Mouse (Mus musculus) kidney, embryonic 15.5 days (tissue): ENCODE measurements around the gene Them7. TPM values are rescaled to one million over a fixed set of nuclear protein-coding genes. Genes with fewer than 3 reads are reported as not detected.

ENCODE experiments used
- ATAC-seq: fragments of 200-750 bp; cut with Nextera tagmentation; replicated peaks from 2 replicates; pipeline ENCODE4 v1.8.0; 2017; ENCODE audit warnings: moderate TSS enrichment; ENCODE audit not compliant: low FRiP score
- H3K27ac ChIP-seq: fragments of 300-500 bp; sonication (generic); 2 replicates; pipeline ENCODE4 v1.5.1; 2015; ENCODE audit warnings: mild to moderate bottlenecking, inconsistent platforms
- H3K27me3 ChIP-seq: fragments of 300-500 bp; sonication (generic); 2 replicates; pipeline ENCODE4 v1.6.1; 2015; ENCODE audit warnings: inconsistent platforms
- H3K36me3 ChIP-seq: fragments of 300-500 bp; sonication (generic); 2 replicates; pipeline ENCODE4 v1.6.1; 2015; ENCODE audit warnings: inconsistent platforms
- H3K4me1 ChIP-seq: fragments of 300-500 bp; sonication (generic); 2 replicates; pipeline ENCODE4 v1.6.1; 2015; ENCODE audit warnings: inconsistent platforms
- H3K4me2 ChIP-seq: fragments of 300-500 bp; sonication (generic); 2 replicates; pipeline ENCODE4 v1.6.1; 2015; ENCODE audit warnings: moderate library complexity, mild to moderate bottlenecking, inconsistent platforms
- H3K4me3 ChIP-seq: fragments of 300-500 bp; sonication (generic); replicated peaks from 2 replicates; pipeline ENCODE4 v1.5.1; 2015; ENCODE audit warnings: mild to moderate bottlenecking, inconsistent platforms
- H3K9ac ChIP-seq: fragments of 300-500 bp; sonication (generic); 2 replicates; pipeline ENCODE4 v1.6.1; 2015; ENCODE audit warnings: mild to moderate bottlenecking, inconsistent platforms
- H3K9me3 ChIP-seq: fragments of 300-500 bp; sonication (generic); replicated peaks from 2 replicates; pipeline ENCODE4 v1.6.1; 2016; ENCODE audit warnings: inconsistent platforms
- WGBS: fragments of 180-500 bp; shearing (Covaris S2); methylation state at CpG from one replicate; pipeline ENCODE4 v1.1.7; 2015; ENCODE audit warnings: mixed read lengths; 5-methylcytosine and 5-hydroxymethylcytosine counted together
- polyA plus RNA-seq: library from polyadenylated mRNA; unstranded; fragments of >200 nt; fragmentation: Nextera tagmentation; extraction: Ambion mirVana; gene quantifications from 2 replicates; pipeline ENCODE4 v1.2.1, GENCODE M21; 2015

The Them7 gene
- polyA plus RNA-seq, 1 experiment from 2014 or later = 3.0 TPM

DNA sequence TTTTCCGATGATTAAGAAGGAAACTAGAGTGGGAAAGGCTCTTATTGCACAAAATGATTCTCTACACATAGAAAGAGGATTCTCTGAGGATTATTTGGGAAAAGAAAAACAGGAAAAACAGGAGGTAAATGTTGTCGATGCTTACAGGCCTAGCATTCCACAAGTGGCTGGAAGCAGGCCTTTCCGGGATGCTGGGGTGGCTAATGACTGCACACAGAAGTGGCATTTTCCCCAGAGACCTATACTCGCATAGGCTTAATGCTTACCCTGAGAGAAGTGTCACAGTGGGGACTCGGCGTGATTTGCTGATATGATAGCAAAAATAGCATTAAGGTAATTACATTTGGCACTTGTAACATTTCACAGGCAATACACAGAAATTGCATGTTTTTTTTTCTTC is 124.8 kb downstream of the Them7 start:
- no peak for ATAC-seq
- WGBS = 81% methylated on average over 6 of the region's 6 CpGs
- H3K4me3 ChIP-seq = no peak overlapping the region

DNA sequence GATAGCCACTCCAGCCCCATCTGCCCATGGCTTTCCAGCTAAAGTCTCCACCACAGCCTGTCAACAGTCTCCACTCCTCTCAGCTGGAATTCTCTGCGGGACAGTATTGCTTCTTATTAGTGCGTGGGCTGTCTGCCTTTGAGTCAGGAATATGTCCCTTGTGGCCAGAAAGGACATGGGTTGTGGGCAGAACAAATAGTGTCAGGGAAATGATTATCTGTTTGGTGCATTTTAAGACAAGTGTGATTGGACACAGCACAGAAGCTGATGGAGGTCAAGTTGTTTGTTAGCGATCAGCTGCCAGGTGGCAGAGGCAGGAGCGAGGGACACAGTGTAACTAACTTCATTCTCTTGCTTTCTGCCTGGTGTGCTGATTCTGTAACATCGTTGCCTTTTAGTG is 132.7 kb downstream of the Them7 start:
- 66% methylated on average over 5 of the region's 5 CpGs for WGBS

More for the DNA sequence above, 124.8 kb downstream of the Them7 start:
- Histone ChIP-seq H3K4me1 (no peaks in the 10 kb centered on the region), H3K9ac (no peak overlapping the region), H3K9me3 (no peaks in the 10 kb centered on the region), H3K27me3 (peaks cover 2% of the 10 kb centered on the region; the same call in 1 of the 2 replicates), H3K4me2 (no peak overlapping the region), H3K36me3 (no peaks in the 10 kb centered on the region), H3K27ac (no peak overlapping the region)

DNA sequence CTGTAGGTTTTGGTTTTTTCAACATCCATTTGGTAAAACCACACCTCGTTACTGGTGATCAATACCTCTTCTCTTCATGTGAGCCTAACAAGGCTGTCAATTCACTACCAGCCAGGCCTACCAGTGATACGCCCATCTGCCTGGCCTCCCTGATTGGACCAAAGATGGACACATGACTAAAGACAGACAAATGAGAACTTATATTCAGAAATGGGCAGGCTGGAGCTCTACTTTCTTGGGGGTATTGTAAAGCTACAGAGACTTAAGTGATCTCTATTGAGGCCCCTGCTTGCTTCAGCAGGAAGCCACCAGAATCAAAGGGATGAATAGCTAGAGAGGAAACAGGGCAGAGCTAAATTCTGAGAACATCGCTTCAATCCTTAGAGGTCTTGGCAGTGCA is 133.9 kb downstream of the Them7 start:
- no peak overlapping the region for H3K4me3 ChIP-seq
- H3K9ac ChIP-seq = no peak overlapping the region
- H3K4me2 ChIP-seq = no peak overlapping the region
- ATAC-seq = no peak
- no peaks in the 10 kb centered on the region for H3K27me3 ChIP-seq
- H3K4me1 ChIP-seq = 0 out of 2 replicates have a peak, but pooled peaks cover 3% of the 10 kb centered on the region
- no peaks in the 10 kb centered on the region for H3K9me3 ChIP-seq
- WGBS = 88% methylated on average over 3 of the region's 3 CpGs
- H3K27ac ChIP-seq = no peak overlapping the region
- no peaks in the 10 kb centered on the region for H3K36me3 ChIP-seq

More for the DNA sequence above, 132.7 kb downstream of the Them7 start:
- Histone ChIP-seq H3K4me1 (0 out of 2 replicates have a peak, but pooled peaks cover 3% of the 10 kb centered on the region), H3K27ac (no peak overlapping the region), H3K4me2 (no peak overlapping the region), H3K4me3 (no peak overlapping the region), H3K9ac (no peak overlapping the region), H3K27me3 (no peaks in the 10 kb centered on the region), H3K36me3 (no peaks in the 10 kb centered on the region), H3K9me3 (no peaks in the 10 kb centered on the region)
- ATAC-seq = no peak

DNA sequence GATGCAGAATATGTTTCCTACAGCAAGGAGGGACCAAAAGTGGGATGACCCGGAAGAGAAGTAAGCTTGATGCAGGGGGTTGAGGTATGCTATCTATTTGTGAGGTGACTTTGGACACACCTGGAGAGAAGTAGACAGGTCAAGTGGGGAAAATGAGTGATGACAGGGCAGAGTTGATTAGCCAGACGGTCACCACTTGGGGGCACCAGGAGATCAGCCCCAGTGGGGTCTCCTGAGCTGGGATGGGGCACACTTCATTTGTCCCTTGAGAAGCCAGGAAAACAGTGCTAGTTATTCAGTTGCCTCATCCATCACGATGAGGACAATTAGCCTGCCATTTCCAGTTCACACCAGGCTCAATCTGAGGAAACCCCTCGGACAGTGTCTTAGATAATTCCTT is 143.5 kb downstream of the Them7 start:
- WGBS = 28% methylated on average over 4 of the region's 4 CpGs
- H3K4me1 ChIP-seq = peaks cover 16% of the 10 kb centered on the region
- no peak overlapping the region for H3K9ac ChIP-seq
- ATAC-seq = no peak
- H3K4me3 ChIP-seq = no peak overlapping the region
- H3K4me2 ChIP-seq = no peak overlapping the region
- H3K9me3 ChIP-seq = no peaks in the 10 kb centered on the region
- peaks cover 16% of the 10 kb centered on the region for H3K27me3 ChIP-seq
- H3K36me3 ChIP-seq = no peaks in the 10 kb centered on the region
- H3K27ac ChIP-seq = 0 out of 2 replicates have a peak overlapping the region, but pooled peaks have one; percentile 13

DNA sequence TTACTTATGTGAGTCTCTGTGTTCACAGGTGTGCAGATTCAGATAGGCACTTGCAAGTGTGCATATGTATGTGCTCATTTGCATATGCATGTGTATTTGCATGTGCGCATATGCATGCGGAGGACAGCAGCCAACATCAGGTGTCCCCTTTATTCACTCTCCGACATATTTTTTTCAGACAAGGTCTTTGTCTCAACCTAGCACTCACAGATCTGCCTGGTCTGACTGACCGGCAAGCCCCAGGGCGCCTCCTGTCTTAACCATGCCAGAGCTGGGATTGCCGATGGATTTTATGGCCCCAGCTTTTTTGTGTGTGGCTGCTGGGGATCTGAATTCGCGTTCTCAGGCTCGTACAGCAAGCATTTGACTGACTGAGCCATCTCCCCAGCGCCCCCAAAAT is 146.1 kb downstream of the Them7 start:
- H3K9ac ChIP-seq = no peak overlapping the region
- 12% methylated on average over 10 of the region's 10 CpGs for WGBS
- H3K4me3 ChIP-seq = no peak overlapping the region
- H3K4me1 ChIP-seq = peaks cover 19% of the 10 kb centered on the region
- peak overlapping the region; percentile 43 for H3K4me2 ChIP-seq
- H3K9me3 ChIP-seq = no peaks in the 10 kb centered on the region
- H3K36me3 ChIP-seq = no peaks in the 10 kb centered on the region
- peaks cover 16% of the 10 kb centered on the region for H3K27me3 ChIP-seq
- no peak for ATAC-seq
- no peak overlapping the region for H3K27ac ChIP-seq

DNA sequence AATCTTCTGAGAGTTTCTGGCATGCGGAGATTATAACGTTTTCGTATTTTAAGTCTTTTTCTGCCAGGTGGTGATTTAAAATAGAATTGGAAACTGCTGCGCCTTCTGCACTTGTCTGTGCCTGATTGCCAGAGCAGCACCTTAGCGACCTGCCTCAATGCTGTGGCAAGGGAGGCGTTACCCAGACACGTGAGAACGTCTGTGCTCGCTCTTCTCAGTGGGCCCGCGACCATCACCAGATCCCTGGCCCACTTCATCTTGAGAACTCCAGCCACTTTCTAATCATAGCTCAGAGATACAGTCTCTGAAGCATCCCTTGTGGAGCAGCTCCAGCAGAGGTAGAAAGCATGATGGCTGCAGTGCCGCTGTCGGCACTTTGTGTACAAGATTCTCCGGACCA is 146.6 kb downstream of the Them7 start:
- Histone ChIP-seq H3K27ac (no peak overlapping the region), H3K4me2 (peak overlapping the region; percentile 43), H3K9me3 (no peaks in the 10 kb centered on the region), H3K9ac (no peak overlapping the region), H3K4me1 (peaks cover 19% of the 10 kb centered on the region), H3K36me3 (no peaks in the 10 kb centered on the region), H3K4me3 (no peak overlapping the region), H3K27me3 (peaks cover 16% of the 10 kb centered on the region)
- no peak for ATAC-seq
- WGBS = 27% methylated on average over 14 of the region's 14 CpGs

DNA sequence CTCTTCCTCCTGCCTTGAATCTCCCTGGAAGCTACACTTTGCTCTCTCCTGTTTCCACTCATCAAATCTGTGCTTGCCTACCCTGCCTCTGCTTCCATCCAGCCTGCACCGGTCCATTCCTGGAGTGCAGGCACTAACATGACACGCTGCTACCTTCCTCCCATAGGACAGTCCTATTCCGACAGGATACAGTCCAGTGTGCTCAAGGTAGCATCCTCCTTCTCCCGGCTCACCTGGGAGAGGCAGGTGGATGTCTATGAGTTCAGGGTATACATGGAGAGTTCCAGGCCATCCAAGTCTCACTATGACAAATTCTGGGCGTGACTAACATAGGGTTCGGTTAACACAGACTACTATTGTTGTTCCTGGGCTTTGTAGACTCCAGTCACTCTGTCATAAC is 148.0 kb downstream of the Them7 start:
- Histone ChIP-seq H3K9me3 (no peaks in the 10 kb centered on the region), H3K9ac (no peak overlapping the region), H3K4me2 (no peak overlapping the region), H3K27me3 (peaks cover 16% of the 10 kb centered on the region), H3K27ac (no peak overlapping the region), H3K4me1 (peaks cover 19% of the 10 kb centered on the region), H3K4me3 (no peak overlapping the region), H3K36me3 (no peaks in the 10 kb centered on the region)
- WGBS = 88% methylated on average over 6 of the region's 6 CpGs
- ATAC-seq = 0 out of 2 replicates have a peak, but pooled peaks have one; percentile 20

DNA sequence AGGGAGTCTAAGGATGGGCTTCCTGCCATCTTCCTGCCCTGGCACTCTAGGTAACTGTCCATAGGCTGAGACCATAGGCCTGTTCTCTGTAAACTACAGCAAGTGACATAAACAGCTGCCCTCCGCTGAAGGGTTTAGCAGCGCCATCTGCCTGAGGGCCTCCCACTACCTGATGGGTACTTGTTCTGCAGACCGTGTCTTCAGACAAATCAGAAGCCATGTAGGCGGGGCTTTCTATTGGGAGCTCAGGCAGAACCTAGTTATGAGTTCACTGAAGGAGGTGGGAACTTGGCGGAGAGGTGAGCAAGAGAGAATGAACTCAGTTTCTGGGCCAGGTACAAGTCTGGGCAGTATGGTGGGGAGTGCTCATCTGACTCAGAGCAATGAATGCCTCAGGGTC is 148.6 kb downstream of the Them7 start:
- no peak overlapping the region for H3K27ac ChIP-seq
- H3K4me3 ChIP-seq = no peak overlapping the region
- H3K4me2 ChIP-seq = no peak overlapping the region
- H3K27me3 ChIP-seq = peaks cover 16% of the 10 kb centered on the region
- no peaks in the 10 kb centered on the region for H3K9me3 ChIP-seq
- 68% methylated on average over 5 of the region's 5 CpGs for WGBS
- H3K36me3 ChIP-seq = no peaks in the 10 kb centered on the region
- H3K4me1 ChIP-seq = peaks cover 16% of the 10 kb centered on the region
- ATAC-seq = peak; percentile 55
- H3K9ac ChIP-seq = no peak overlapping the region

DNA sequence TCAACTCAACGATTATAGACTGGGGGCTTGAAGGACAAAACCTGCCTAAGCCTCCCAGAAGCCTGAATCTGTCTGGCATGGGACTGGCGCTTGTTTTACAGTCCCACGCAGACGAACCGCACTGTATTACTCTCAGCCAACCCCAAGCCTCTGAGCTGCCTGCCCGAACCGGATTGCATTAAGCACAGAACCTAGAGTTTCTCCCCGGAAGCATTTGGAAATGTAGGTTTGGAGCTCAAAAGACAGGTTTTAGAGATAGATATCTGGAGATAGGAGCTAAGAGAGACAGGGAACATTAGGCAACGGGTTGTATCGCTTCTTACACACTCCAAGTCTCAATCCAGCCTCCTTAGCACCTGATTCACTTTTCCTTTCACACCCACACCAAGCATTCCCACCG is 149.5 kb downstream of the Them7 start:
- H3K4me3 ChIP-seq = no peak overlapping the region
- peaks cover 16% of the 10 kb centered on the region for H3K27me3 ChIP-seq
- no peak overlapping the region for H3K4me2 ChIP-seq
- no peaks in the 10 kb centered on the region for H3K9me3 ChIP-seq
- 81% methylated on average over 11 of the region's 11 CpGs for WGBS
- peaks cover 12% of the 10 kb centered on the region for H3K4me1 ChIP-seq
- ATAC-seq = no peak
- H3K27ac ChIP-seq = no peak overlapping the region
- H3K36me3 ChIP-seq = no peaks in the 10 kb centered on the region
- H3K9ac ChIP-seq = no peak overlapping the region

DNA sequence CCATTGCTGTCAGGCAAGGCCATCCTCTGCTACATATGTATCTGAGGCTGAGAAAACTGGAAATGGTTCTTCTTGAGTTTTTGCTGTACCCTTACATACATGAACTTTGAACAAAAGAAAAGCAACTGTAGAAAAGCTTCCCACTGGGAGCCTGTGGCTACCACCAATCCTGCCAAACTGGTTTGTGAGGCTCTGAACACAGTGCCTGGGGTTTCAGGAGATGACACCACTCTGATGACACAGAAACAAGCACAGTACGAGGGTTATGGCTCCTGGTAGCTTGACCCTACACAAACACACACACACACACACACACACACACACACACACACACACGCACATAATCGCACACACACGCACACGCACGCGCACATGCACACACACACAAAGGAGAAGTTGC is 151.1 kb downstream of the Them7 start:
- no peaks in the 10 kb centered on the region for H3K36me3 ChIP-seq
- peaks cover 5% of the 10 kb centered on the region for H3K27me3 ChIP-seq
- ATAC-seq = no peak
- WGBS = 90% methylated on average over 7 of the region's 7 CpGs
- H3K9ac ChIP-seq = no peak overlapping the region
- H3K27ac ChIP-seq = no peak overlapping the region
- H3K9me3 ChIP-seq = no peaks in the 10 kb centered on the region
- no peak overlapping the region for H3K4me3 ChIP-seq
- peaks cover 11% of the 10 kb centered on the region for H3K4me1 ChIP-seq
- H3K4me2 ChIP-seq = no peak overlapping the region

DNA sequence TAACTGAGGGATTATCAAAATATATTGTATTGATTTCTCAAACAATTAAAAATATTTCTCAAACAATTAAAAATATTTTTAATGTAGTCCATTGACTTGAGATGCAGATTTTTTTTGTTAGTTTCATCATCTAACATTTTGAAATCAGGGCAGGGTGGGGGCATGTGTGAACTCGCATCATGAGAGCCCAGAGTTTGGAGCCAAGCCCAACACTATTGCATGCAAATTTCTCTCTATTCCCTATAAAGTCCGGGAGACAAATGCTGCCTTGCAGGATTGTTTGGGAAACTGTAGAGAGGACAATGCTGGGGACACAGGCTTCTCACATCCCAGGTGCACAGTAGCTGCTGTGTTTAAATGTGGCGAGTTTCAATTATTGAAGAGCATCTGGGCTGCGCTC is 151.6 kb downstream of the Them7 start:
- H3K9me3 ChIP-seq = no peaks in the 10 kb centered on the region
- H3K27me3 ChIP-seq = peaks cover 3% of the 10 kb centered on the region
- no peak overlapping the region for H3K4me3 ChIP-seq
- H3K36me3 ChIP-seq = no peaks in the 10 kb centered on the region
- no peak for ATAC-seq
- no peak overlapping the region for H3K4me2 ChIP-seq
- 90% methylated on average over 4 of the region's 4 CpGs for WGBS
- H3K27ac ChIP-seq = no peak overlapping the region
- peaks cover 7% of the 10 kb centered on the region for H3K4me1 ChIP-seq
- H3K9ac ChIP-seq = no peak overlapping the region

DNA sequence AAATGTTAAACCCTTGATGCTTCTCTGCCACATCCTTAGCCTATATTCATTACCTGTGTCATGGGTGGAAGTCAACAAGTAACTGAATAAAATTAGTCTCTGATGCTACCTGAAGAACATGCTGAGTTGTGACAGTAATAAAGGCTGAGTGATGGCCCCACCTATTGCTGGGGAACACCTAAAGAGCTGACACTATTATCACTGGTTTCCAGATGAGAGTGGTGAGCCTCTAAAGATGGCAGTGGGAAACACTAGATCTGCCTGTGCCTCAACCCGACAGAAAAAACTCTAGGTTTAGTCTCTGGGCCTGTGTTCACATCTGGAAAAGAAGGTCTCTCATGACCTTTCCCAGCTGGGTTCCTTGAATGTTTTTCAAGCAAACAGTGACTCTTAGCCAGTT is 155.6 kb downstream of the Them7 start:
- H3K27me3 ChIP-seq = no peaks in the 10 kb centered on the region
- H3K4me1 ChIP-seq = no peaks in the 10 kb centered on the region
- H3K4me2 ChIP-seq = no peak overlapping the region
- no peak overlapping the region for H3K9ac ChIP-seq
- no peak overlapping the region for H3K27ac ChIP-seq
- no peaks in the 10 kb centered on the region for H3K9me3 ChIP-seq
- H3K36me3 ChIP-seq = peaks cover 6% of the 10 kb centered on the region
- no peak for ATAC-seq
- no peak overlapping the region for H3K4me3 ChIP-seq
- WGBS = 71% methylated on average over 1 of the region's 1 CpGs

DNA sequence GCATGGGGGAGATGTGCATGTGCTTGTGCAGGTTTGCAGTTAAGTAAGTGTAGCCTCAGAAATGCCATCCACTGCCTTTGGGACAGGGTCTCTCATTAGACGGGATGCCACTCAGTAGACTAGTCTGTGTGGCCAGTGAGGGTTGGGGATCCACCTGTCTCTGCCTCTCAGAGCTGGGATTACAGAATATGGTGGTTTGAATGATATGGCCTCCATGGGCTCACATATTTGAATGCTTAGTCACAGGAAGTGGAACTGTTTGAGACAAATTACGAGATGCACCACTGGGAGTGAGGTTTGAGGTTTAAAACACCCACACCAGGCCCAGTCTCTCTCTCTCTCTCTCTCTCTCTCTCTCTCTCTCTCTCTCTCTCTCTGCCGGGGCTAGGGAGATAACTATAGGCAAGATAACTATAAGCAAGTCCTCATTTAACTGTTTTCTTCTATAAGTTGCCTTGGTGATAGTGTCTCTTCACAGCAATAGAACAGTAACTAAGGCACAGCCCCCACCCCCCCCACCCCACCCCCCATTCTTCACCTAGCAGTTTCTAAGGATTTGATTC is 156.7 kb downstream of the Them7 start:
- H3K27me3 ChIP-seq = no peaks in the 10 kb centered on the region
- H3K4me2 ChIP-seq = no peak overlapping the region
- H3K36me3 ChIP-seq = peaks cover 17% of the 10 kb centered on the region
- H3K4me3 ChIP-seq = no peak overlapping the region
- no peak overlapping the region for H3K27ac ChIP-seq
- H3K9me3 ChIP-seq = no peaks in the 10 kb centered on the region
- no peak for ATAC-seq
- no peaks in the 10 kb centered on the region for H3K4me1 ChIP-seq
- no peak overlapping the region for H3K9ac ChIP-seq
- 81% methylated on average over 3 of the region's 3 CpGs for WGBS
